Mouse (Mus musculus) spleen, postnatal 4 days (tissue): Measurements from ENCODE around the gene Armc8.
"Not testable (repeated sequence)": the region's sequence is repeated elsewhere in the genome, so short reads cannot be mapped to it uniquely, and the experiment has no call there.

Source experiments
- DNase-seq, 2 experiments: peaks; one replicate each; pipeline ENCODE4 v3.0.0; 2022; ENCODE audit warnings: low spot score in 2 of 2

The Armc8 gene

DNA sequence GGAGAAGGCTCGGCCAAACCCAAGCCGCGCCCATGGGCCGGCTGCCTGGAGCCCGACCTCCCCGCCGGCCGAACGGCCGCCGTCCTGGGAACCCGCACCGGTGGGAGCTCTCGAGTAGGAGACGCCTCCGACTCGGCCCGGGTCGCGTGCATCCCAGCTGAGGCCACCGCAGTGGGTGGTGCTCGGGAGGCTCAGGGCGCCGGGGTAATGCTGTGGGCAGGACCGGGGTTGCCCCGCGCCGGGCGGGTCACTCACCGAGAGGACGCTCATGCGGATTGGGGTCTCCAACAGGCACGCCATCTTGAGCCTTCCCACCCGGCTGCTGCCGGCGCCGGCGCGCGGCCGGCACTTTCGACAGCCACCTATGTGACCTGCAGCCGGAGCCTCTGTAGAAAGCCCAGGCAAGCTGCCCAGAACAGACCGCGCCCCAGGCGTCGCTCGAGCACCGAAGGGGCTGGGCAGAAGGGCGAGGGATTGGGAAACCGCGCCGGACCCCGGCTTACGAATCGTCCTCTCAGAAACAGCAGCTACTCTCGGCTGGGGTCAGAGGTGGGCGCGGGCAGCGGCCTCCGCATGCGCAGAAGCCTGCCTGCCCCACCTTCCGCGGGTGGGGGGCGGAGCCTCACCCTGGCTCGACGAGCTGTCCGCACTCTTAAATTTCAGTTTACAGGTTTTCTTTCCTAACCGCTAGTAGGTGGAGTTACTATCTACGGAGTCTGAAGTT lies at the start of gene Armc8:
Armc8 (minus strand) TSS at position 553 of the 724 bp plus-strand sequence.
- peak; percentile 91 to 95 for DNase-seq

DNA sequence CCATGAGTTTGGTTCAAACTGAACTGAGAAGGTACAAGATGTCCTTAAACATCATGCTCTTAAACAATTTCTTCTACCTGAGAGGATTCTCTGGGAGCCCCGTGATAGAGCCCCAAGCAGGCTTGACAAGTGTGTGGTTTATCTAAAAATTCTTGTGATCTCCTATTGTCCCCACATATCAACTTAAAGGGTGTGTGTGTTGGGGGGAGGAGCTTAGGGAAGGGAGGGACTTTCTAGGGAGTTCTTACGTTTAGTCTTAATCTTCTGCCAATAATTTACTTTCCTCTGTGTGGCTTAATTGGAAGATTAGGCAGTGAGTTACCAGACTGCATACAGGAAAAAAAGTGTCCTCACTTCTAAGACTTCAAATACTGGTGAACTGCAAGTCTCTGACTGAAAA lies 43.5 kb upstream of the Armc8 start, which contains the start of gene A4gnt:
A4gnt (plus strand) TSS at position 301 of the 400 bp plus-strand sequence.
- DNase-seq, result no peak

DNA sequence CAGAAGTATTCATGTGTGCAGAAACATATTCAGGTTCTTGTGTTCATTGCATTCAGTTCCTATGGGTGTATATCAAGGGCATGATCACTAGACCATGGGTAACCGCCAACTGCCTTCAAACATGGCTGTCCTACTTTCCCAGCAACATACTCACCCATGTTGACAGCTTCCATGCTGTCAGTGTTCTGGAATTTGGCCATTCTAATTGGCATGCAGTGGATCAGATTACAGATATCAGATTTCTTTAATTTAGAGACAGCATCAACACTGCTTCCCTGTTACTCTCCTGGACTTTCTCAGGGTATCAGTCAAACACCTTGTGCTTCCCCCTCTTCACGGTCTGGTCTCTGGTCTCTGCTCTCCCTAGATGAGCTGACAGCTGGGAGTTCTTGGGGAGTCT lies 34.9 kb upstream of the Armc8 start:
- DNase-seq, result no peak

DNA sequence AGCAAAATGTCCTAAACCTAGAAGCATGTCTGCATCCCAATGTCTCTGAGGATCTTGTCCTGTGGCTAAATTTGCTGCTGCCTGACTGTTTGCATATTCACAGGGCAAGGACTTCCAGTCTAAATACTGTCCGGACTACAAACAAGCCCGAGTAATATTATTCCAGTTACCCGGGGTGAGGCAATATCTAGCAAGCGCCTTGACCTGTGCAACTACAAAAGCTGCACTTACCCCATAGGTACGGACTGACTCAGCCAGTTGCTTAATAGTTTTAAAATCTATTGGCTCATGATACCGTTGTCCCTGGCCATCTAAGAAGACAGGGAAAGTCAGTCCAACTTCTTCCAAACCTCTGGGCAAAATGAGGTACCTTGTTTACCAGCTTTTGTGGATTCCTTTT lies 30.4 kb upstream of the Armc8 start:
- DNase-seq, result not testable (repeated sequence)

DNA sequence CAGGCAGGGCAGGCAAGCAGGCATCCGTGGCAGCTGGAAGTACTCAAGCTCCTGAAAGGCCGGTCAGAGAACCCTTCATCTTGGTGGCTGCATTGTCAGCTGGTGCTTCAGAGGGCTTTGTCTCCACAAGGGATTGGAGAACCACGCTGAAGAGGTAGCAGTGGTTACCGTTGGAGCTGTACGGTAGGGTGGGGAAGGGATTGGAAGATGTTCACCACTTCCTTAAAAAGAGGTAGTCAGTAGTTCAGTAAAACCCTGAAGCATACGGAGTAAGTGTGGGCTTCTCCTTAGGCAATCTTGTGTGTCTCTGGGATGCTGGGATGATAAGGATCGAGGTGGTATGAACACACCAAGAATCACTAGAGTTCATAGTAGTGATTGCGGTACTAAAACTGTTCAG lies 22.4 kb upstream of the Armc8 start:
- no peak for DNase-seq

DNA sequence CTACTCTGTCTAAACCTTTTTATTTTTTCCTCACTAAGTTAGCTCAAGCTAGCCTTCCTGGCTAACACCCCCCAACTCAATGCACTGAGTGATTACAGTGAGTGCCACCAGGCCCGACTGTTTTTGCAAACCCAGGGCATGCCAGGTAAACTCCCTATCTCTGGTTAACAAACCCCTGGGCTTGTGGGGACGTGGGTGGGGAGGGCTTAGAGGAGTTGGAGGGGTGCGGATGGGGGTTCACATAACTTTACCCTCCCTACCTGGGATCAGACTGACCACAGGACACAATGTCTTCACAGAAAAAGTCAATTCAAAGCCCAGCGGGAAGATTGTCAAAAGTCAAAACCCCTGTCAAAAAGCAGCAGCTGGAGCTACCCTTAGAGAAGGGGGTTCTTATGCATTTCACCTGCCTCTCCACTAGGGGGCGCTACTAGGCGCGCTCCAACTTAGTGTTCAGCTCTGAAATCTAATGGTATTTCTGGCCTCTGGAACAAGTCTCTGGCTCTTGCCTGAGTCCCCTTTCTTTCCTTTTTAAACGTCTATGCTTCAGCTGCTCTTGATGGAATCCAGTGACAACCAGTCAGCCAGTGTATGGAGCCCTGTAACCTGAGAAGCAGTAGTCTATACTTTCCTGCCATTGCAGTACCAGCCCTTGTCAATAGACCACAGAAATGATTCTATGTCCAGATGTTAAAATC lies 19.0 kb upstream of the Armc8 start:
- peak; percentile 40 to 83 for DNase-seq

DNA sequence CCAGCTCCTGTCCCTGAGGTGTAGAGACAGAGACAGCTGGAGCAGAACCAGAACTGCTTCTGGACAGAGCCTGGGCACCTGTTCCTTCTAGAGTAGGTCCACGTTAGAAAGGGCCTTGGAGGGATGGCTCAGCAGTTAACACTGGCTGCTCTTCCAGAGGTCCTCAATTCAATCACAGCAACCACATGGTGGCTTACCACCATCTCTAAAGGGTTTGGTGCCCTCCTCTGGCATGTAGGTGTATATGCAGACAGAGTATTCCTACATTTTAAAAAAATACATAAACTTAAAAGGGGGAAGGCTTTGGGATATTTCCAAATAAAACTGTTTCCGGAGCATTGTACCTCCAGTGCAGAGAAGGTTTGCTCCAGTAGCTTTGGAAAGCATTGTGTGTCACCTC lies 12.0 kb upstream of the Armc8 start:
- peak in 1 of 2 experiments; percentile 15 for DNase-seq

DNA sequence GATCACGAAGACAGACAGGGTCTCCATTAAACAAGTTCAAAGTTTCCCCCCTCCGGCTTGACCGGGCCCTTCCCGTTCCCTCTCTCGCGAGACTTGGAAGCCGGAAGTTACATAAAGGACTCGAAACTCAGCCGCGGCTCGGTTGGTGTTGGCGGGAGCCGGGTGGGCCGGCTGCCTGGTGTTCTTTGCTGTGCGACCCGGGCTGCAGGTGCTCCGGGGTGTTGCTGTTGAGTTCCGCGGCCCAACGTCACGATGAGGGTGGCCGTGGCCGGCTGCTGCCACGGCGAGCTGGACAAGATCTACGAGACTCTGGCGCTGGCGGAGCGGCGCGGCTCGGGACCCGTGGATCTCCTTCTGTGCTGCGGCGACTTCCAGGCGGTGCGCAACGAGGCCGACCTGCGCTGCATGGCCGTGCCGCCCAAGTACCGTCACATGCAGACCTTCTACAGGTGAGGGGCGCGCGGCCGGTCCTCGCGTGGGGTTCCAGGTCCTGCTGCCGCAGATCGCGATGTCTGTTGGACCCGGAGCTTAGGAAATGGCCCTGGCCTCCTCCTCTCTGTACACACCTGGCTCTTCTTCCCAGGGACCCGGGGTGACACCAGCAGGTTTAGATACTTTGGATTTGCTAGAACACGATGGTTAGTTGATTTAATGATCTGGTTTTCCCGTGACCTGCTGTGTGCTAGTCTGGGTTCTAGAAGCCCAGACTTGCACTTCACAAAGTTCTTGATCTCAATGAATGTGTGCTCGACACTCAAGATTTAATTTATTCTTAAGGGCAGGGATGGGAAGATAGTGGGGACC lies 7.2 kb upstream of the Armc8 start, which contains the start of gene Dbr1:
Dbr1 (plus strand) TSS at position 123 of the 804 bp plus-strand sequence.
- peak; percentile 89 to 96 for DNase-seq

DNA sequence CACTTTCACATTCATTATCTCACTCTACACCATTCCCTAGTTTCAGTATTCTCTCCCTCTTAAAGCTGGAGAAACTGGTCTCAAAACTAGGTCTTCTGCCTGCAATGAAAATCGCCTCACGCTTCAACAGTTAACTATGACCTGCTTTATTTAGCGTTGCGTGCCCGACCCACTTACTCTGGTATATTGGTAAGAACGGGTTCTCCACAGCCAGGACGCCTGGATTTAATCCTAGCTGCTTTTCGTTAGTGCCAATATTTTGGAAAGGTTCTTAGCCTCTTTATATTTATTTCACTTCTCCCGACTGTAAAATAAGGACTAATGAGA lies 335 bp upstream of the Armc8 start:
- no peak for DNase-seq

DNA sequence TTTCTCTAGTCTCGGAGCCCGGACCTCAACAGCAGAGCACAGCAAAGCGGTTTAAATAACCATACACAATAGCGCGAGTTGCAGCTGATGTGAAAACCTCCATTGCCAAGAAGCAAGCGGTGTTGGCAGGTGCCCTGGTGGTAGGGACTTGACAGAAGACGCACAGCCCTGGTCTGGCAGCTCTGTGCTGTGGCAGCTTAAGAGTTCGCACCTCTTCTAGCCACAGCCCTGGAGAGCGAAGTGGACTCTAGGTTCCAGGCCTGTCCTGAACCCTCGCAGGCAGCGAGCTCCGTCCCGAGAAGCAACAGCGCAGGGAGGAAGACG lies 714 bp downstream of the Armc8 start:
- no peak for DNase-seq

DNA sequence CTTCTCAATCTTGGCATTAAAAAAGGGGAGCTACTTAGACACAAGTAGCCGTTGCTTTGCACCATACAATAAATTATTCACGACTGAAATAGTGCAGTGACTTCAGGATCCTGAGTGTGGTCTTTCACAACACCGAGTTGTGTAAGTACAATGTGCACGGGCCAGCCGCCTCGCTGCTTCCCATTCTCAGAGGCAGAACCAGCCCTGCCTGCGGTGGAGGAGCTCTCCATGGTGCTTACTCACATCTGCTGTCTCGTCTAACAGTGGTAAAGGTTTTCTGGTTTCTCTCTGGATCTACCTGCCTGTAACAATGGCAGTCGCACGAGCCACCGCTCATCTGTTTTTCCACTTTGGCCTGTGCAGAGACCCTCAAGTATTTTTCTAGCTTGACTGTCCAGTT lies 5.0 kb downstream of the Armc8 start:
- DNase-seq, result peak; percentile 70 to 85

DNA sequence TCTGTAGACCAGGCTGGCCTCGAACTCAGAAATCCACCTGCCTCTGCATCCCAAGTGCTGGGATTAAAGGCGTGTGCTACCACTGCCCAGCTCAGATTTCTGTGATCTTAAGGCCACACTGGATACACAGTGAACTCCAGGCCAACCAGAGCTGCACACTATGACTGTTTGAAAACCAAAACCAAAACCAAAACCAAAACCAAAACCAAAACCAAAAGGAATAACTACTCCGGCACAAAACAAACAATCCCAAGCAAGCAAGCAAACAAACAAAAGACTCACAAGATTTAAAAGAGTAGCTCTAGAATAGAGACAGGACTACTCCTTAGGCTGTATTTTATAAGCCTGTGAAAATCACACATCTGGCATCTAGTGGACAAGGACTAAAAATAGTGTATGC lies 8.3 kb downstream of the Armc8 start:
- DNase-seq, result no peak

DNA sequence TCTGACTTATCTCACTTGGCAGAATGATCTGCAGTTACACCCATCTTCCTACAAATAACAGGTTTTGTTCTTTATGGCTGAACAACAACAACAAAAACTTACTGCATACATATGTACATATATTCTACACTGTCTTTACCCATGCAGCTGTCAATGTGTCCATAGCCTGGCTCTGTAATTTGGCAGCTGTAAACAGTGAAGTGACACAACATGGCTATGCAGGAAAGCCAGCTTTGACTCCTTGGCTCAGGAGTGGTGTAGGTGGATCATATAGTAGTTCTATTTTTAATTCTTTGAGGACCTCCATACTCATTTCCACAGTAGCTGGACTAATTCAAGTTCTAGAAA lies 9.2 kb downstream of the Armc8 start:
- no peak for DNase-seq

DNA sequence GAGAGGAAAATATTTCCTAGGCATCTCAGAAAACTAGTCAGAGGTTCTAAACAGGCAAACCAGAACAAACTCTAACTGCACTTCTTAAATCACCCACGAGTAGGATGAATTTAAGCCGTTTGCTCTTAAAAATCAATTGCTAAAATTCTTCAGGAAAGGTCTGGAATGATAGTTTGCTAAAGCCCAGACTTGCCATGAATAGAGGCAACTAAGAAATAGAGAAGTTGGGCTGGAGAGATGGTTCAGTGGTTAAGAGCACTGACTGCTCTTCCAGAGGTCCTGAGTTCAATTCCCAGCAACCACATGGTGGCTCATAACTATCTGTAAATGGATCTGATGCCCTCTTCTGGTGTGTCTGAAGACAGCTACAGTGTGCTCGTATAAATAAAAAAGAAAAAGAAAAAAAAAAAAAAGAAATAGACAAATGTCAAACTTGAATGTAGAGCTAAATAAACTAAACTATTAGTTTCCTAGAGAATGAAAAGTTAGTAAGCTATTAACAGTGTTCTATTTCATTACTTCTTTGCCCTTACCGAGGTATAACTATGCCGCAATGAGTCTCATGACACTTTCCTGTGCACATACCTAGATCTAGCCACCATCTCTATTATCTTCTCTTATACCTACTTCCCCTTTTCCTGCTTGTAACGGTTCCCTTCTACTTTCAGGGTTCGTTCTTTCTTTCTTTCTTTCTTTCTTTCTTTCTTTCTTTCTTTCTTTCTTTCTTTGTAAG lies 9.7 kb downstream of the Armc8 start:
- no peak for DNase-seq

DNA sequence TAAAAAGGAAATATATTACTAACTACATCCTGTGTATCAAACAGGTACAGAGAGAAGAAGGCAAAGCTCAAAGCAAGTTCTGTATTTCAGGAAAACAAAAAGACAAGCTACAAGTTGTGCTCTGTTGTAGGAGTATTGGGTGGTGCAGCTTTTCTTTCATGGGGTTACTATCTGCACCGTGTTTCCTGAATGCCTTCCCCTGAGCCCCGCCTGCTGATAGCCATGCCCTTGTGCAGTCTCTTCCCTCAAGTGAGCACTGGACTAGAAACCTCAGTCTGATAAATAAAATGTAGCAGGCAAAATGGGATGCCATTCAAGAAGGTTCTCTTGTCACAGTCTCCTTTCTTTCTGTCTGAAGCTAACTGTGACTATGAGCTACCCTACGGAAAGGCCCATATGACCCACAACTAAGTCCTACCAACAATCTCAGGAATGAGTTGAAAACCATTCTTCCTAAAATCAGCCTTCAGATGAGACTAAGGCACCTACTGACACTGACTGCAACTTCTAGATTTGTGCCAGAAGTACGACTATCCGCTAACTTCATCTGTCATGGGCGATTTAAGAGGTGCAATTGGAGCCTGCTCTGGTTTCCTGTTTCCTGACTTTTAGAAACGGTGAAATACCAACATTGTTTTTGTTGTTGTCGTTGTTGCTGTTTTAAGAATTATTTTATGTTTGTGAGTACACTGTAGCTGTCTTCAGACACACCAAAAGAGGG lies 11.0 kb downstream of the Armc8 start:
- DNase-seq, result no peak

DNA sequence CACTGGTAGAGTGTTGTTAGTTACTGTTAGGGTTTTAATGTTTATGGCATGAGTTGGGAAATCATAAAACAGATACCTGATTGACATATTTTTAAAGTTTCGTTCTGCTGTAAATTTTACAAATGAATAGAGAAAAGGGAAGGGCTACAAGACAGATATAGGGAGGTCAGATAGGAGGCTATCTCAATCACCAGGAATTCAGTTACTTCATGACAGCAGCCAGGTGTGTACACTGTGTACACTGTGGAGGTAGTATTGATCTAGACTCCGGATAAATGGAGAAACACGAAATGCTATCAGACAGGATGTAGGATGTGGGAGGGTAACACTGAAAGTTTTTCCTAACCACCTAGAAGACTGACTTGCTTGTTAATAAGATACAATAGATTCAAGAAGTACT lies 13.4 kb downstream of the Armc8 start:
- DNase-seq, result no peak

DNA sequence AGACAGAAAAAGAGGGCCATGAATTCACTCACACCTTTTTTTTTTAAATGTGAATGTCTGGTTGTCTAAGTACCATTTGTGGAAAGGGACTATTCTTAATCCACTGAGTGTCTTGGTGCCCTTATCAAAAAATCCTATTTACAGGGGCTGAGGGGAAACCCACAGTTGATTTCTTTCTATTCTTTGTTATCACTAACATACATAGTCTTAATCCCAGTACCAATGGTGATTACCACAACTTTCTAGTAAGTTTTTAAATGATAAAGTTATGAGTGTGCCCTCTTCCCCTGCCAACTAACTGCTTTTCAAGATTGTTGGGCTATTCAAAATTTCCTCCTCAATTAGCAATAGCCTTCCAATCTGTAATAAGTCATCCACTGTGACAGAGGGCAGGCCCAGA lies 14.6 kb downstream of the Armc8 start:
- no peak for DNase-seq

DNA sequence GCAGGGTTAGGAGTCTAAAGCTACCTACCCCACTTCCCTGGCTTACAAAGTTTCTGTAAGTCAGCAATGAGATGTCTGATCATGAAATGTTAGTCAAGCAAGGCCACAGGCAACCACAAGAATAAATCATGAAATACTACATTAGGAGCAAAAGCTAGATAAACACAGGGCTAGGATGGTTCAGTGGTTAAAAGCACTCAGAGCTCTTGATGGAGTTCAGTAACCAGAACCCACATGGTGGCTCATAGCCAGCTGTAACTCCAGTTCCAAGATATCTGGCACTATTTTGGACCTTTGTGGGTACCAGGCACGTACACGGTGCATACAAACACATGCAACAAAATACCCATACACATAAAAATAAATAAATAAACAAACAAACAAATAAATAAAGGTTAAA lies 15.7 kb downstream of the Armc8 start:
- DNase-seq, result no peak

DNA sequence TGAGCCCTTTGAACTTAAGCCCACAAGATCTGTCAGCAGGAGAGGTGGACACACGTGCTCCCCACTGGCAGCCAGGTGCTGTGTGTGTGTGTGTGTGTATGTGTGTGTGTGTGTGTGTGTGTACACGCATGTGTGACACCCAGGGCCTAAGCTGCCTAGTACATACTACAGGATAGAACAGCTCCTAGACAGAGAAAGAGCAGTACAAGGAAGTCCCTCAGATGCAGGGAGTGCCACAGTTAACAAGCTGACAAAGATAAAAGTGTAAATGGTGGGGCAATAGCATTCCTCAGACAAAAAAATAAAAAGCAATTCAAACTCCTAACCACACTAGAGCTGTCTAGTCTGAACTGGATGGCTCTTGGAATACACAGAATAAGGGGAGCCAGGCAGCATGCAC lies 16.6 kb downstream of the Armc8 start:
- no peak for DNase-seq

DNA sequence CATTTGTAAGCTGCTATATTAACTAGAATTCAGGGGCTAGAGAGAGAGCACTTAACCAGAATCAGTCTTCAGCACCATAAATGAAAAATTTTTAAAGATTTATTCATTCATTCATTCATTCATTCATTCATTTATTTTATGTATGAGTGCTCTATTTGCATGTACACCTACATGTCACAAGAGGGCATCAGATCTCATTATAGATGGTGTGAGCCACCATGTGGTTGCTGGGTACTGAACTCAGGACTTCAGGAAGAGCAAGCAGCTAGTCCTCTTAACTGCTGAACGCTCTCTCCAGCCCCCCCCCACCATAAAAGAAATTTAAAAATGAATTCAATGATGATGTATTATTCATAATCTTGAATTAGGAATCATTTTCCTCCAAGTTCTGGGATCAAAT lies 22.4 kb downstream of the Armc8 start:
- no peak for DNase-seq

DNA sequence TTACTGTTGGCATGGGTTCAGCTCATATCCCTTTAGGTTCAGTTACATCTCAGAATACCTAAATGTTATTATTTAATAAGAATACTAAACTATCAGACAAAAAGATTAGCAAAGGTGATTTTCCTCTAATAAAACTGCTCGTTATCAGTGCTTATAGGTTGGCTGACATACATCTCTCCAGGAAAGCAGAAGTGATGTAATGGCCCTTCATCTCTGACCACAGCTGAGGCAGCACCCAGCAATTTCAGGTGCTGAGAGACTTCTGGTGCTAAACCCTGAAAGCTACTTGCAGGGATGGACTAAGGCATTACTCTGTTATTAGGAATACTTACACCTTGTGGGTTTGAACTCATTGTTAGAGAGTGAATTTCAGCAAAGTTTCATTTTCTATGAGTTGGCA lies 36.8 kb downstream of the Armc8 start:
- no peak for DNase-seq

DNA sequence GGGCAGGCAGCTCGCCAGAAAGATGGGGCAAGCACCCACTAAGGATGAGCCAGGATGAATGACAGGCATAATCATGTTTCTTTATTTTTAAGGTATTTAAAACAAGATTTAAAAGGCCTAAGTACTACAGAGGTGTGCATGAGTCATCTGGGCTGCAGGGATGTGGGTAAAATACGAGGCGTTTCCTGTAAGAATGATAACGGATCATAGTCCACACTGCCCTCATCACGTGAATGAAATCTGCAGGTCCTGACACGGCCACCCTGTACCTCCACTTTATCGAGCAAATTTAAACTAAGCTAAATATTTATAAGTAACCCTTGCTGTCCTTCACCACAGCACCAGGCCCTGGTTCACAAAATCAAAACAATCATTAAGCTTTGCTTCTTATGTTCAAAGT lies 62.8 kb downstream of the Armc8 start:
- DNase-seq, result no peak
